Mouse (Mus musculus) brain, adult 2 months (tissue): ENCODE measurements at regions not wholly inside any gene's neighbourhood (a gene's known extent, or its start where the extent isn't known, plus 50 kb on each side); places are given as distances from the start of the nearest gene placed in this dataset.

Source experiments
- DNase-seq: peaks from one replicate; pipeline ENCODE4 v3.0.0; 2011; ENCODE audit warnings: low read depth, low spot score

GRCm38 (mm10) chr12:15970262-15970661 lies 153.5 kb upstream of the Trib2 start:
- peak; percentile 24 for DNase-seq

- DNase-seq: no peak
Measured at GRCm38 (mm10) chr12:15967550-15968102, 150.9 kb upstream of the Trib2 start.

GRCm38 (mm10) chr12:15966631-15967030 lies 149.9 kb upstream of the Trib2 start:
- DNase-seq: no peak

DNA sequence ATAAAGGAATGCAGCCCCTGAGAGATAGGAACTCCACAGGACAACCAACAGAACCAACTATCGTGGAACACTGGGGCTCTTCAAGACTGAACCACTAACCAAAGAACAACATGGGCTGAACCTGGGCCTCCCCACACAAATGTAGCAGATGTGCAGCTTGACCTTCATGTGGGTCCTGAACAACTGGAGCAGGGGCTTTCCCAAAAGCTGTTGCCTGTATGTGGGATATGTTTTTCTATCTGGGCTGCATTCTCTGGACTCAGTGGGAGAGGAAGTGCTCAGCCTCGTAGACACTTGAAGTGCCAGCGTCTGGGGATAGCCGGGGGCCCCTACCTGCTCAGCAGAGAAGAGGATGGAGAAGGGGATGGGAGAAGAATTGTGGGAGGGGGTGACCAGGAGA lies 149.2 kb upstream of the Trib2 start:
- no peak for DNase-seq

- DNase-seq: no peak
Measured at GRCm38 (mm10) chr12:15964073-15964472, 147.4 kb upstream of the Trib2 start.

DNA sequence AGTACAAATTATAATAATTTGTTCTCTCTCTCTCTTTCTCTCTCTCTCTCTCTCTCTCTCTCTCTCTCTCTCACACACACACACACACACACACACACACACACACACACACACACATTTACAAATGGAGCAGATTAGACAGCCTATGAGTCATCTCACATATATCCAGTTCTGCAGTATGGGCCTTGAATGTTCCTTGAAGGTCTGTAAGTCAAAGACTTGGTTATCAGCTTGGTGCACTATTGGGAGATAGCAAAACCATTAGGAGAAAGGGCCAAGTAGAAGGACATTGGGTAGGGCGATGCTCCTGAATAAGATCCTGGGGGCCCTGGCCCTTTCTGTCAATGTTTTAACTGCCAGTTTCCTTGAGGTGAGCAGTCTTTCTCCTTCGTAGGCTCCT lies 145.1 kb upstream of the Trib2 start:
- DNase-seq: no peak

- no peak for DNase-seq
Measured at GRCm38 (mm10) chr12:15937443-15938237, 120.9 kb upstream of the Trib2 start.

- DNase-seq: no peak
Measured at GRCm38 (mm10) chr12:15932067-15932466, 115.3 kb upstream of the Trib2 start.

GRCm38 (mm10) chr12:15931535-15931934 lies 114.8 kb upstream of the Trib2 start:
- no peak for DNase-seq

- DNase-seq: no peak
Measured at GRCm38 (mm10) chr12:15930155-15930554, 113.4 kb upstream of the Trib2 start.

GRCm38 (mm10) chr12:15929541-15929940 lies 112.8 kb upstream of the Trib2 start:
- no peak for DNase-seq

GRCm38 (mm10) chr12:15918291-15918690 lies 101.6 kb upstream of the Trib2 start:
- no peak for DNase-seq

DNA sequence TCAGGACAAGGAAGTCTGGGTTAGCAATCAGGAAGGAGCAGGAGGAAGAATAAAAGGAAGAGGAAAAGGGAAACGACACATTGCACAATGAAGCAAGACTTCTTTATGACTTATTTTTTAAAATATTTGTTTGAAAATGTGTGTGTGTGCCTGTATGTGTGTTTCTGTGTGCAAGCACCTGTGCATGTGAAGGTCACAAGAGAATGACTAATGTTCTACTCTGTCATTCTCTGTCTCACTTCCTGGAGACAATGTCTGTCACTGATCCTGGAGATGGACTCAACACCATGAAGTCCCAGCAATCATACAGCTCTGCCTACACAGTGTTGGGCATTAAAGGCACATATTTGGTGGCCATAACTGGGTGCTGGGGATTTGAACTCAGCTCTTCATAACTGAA lies 96.2 kb upstream of the Trib2 start:
- no peak for DNase-seq

DNA sequence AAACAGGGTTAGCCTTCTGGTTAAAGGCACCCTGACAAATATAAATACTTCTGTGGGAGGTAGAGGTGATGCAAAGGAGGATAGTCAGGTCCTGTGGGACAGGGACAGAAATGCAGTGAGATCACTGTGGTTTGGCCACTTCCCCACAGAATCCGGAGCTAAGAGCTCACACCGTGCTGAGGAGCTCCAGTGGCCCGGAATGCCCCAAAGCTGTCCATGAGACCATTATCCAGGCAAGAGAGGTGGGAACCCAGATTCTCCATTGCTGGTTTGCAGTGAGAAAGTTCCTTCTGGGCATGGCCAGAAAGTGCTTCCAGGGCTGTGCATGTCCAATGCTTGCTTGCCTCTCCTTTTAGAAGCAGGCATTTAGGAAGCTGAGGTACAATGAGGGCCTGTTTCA lies 95.8 kb upstream of the Trib2 start:
- no peak for DNase-seq

- DNase-seq: no peak
Measured at GRCm38 (mm10) chr12:15911254-15911991, 94.7 kb upstream of the Trib2 start.

DNA sequence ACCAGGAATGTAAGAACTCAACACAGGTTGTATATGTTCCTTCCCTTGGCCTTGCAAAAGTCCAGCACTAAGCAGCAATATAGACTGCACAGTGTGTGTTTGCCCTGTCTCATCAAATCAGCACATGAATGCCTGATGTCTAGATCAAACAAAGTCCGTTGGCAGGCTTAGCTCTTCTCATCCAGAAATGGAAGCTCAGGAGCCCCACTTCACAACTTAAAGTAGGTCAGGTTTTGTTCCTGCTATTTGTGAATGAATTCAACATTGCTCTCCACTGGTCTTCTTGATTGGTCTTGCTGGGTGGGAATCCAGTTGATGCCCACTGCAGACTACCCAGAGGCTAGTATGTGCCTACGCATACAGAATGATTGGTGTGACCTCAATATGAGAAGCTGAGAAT lies 80.8 kb upstream of the Trib2 start:
- DNase-seq: peak; percentile 33

GRCm38 (mm10) chr12:15896511-15896910 lies 79.8 kb upstream of the Trib2 start:
- peak; percentile 81 for DNase-seq

GRCm38 (mm10) chr12:15895215-15895614 lies 78.5 kb upstream of the Trib2 start:
- no peak for DNase-seq

- DNase-seq: no peak
Measured at GRCm38 (mm10) chr12:15890591-15890990, 73.9 kb upstream of the Trib2 start.

- DNase-seq: no peak
Measured at GRCm38 (mm10) chr12:15879907-15880430, 63.2 kb upstream of the Trib2 start.
